Mouse (Mus musculus) thymus, postnatal 25 days (tissue): ENCODE measurements around the gene Ccni.

ENCODE experiments used
- DNase-seq: peaks from one replicate; pipeline ENCODE4 v3.0.0; 2022

Gene Ccni

GRCm38 (mm10) chr5:93190428-93190827 lies 15.9 kb downstream of the Ccni start:
- no peak for DNase-seq

GRCm38 (mm10) chr5:93189607-93190006 lies 16.7 kb downstream of the Ccni start:
- no peak for DNase-seq

GRCm38 (mm10) chr5:93184548-93184947 lies 21.7 kb downstream of the Ccni start:
- DNase-seq = no peak

- DNase-seq = no peak
Observed at GRCm38 (mm10) chr5:93183311-93183710, 23.0 kb downstream of the Ccni start.

GRCm38 (mm10) chr5:93180252-93180651 lies 26.0 kb downstream of the Ccni start:
- DNase-seq = peak; percentile 21

GRCm38 (mm10) chr5:93178616-93179015 lies 27.7 kb downstream of the Ccni start:
- no peak for DNase-seq

GRCm38 (mm10) chr5:93174675-93175074 lies 31.6 kb downstream of the Ccni start:
- no peak for DNase-seq

GRCm38 (mm10) chr5:93172536-93172935 lies 33.8 kb downstream of the Ccni start:
- no peak for DNase-seq

- no peak for DNase-seq
Observed at GRCm38 (mm10) chr5:93171420-93171819, 34.9 kb downstream of the Ccni start.

GRCm38 (mm10) chr5:93168654-93169053 lies 37.6 kb downstream of the Ccni start:
- DNase-seq = no peak

- DNase-seq = no peak
Observed at GRCm38 (mm10) chr5:93167919-93168516, 38.3 kb downstream of the Ccni start.

- peak; percentile 12 for DNase-seq
Observed at GRCm38 (mm10) chr5:93163541-93163940, 42.8 kb downstream of the Ccni start.

GRCm38 (mm10) chr5:93154401-93154800 lies 51.9 kb downstream of the Ccni start:
- no peak for DNase-seq

GRCm38 (mm10) chr5:93152451-93152850 lies 53.8 kb downstream of the Ccni start:
- DNase-seq = peak; percentile 12

- peak; percentile 27 for DNase-seq
Observed at GRCm38 (mm10) chr5:93151985-93152384, 54.3 kb downstream of the Ccni start.

GRCm38 (mm10) chr5:93149969-93150777 lies 56.1 kb downstream of the Ccni start:
- DNase-seq = no peak

- no peak for DNase-seq
Observed at GRCm38 (mm10) chr5:93145504-93145903, 60.8 kb downstream of the Ccni start.

GRCm38 (mm10) chr5:93144874-93145273 lies 61.4 kb downstream of the Ccni start:
- no peak for DNase-seq

- no peak for DNase-seq
Observed at GRCm38 (mm10) chr5:93143360-93144091, 62.8 kb downstream of the Ccni start.

- no peak for DNase-seq
Observed at GRCm38 (mm10) chr5:93140747-93141146, 65.5 kb downstream of the Ccni start.

GRCm38 (mm10) chr5:93139350-93139749 lies 66.9 kb downstream of the Ccni start:
- no peak for DNase-seq

- peak; percentile 53 for DNase-seq
Observed at GRCm38 (mm10) chr5:93136956-93137586, 69.2 kb downstream of the Ccni start.
